Mouse (Mus musculus) gastrocnemius, postnatal 4 days (tissue): Measurements from ENCODE around the gene Vmn1r10. TPM values are rescaled to one million over a fixed set of nuclear protein-coding genes. Genes with fewer than 3 reads are reported as not detected.

ENCODE experiments used
- DNase-seq, 2 experiments: peaks; one replicate each; pipeline ENCODE4 v3.0.0; 2021 to 2022; ENCODE audit warnings: low spot score in 2 of 2, mixed read lengths in 2 of 2
- long read RNA-seq, 2 experiments: library from polyadenylated mRNA; stranded (forward); transcript quantifications; one replicate each; pipeline ENCODE4 v2.0.0; 2021
- total RNA-seq, 2 experiments: library from RNA; stranded (reverse); gene quantifications; 2 replicates each; pipeline ENCODE4 v1.2.3; 2021

Gene Vmn1r10
- total RNA-seq = not detected
- long read RNA-seq, experiment 1 = 0 reads
- long read RNA-seq, experiment 2 = 0 reads

DNA sequence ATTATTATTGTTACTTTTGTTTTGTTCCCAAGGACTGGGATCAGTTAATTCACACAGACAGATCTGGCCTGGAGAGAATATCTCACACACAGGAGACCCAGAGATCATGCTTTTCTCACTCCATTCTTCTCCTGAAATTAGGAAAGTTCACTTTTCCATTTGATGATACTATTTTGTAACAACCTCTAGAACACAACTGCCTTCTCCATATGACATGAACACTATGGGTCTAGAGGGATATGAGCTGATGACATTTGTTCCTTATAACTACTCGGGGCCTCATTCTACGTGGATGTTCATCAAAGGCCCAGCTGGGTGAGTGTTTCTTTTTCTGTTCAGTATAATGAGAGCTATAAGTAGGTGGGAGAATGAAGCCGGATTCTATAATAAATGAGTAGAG is at the start of gene Vmn1r10:
Gene Vmn1r10 (plus strand): TSS at position 301 of the 400 bp plus-strand sequence.
- DNase-seq = no peak

DNA sequence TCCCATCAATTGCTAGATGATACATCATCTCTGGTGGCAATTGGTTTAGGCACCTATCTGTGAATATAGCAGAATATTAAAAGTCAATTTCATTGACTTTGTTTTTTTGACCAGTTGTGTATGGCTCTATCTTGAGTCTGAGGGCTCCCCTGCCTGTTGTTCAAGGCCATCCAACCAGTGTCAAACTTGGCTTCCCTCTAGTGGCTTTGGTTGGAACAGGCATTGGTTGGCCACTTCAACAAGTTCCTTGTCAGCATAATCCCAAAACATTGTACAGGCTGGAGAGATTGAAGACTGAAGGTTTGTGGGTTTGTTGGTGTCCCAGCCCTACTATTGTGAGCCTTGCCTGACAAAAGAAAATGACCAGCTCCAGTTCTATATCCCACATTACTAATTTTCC is 45.5 kb upstream of the Vmn1r10 start:
- no peak for DNase-seq

DNA sequence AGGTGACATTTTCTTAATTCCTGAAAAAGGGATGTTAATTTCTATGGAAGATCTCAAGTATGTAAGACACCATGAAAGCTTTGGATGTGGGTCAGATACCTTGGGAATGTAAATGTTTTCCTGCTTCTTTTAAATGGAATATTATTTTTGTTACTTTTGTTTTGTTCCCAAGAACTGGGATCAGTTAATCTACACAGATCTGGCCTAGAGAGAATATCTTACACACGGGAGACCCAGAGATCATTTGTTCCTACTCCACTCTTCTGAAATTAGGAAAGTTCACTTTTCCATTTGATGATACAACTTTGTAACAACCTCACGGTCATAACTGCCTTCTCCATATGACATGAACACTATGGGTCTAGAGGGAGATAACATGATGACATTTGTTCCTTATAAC is 42.8 kb upstream of the Vmn1r10 start, which contains the start of gene Vmn1r9:
Gene Vmn1r9 (plus strand): TSS at position 301 of the 400 bp plus-strand sequence.
- DNase-seq = no peak

DNA sequence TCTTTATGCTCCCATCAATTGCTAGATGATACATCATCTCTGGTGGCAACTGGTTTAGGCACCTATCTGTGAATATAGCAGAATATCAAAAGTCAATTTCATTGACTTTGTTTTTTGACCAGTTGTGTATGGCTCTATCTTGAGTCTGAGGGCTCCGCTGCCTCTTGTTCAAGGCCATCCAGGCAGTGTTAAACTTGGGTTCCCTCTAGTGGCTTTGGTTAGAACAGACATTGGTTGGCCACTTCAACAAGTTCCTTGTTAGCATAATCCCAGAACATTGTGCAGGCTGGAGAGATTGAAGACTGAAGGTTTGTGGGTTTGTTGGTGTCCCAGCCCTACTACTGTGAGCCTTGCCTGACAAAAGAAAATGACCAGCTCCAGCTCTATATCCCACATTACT is 2.9 kb upstream of the Vmn1r10 start:
- DNase-seq = no peak

DNA sequence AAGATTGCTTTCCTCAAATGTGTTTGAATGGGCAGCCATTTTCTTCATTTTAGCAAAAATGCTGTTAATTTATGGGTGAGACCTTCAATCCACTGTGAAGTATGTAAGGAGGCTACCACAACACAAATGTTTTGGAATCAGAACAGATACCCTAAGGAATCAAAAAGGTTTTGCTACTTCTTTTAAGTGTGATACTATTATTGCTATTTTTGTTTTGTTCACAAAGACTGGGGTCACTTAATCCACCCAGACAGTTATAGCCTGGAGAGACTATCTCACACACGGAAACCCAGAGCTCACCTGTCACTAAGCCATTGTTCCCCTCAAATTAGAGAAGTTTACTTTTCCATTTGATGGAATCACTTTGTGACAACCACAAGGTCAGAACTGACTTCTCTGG is 23.9 kb downstream of the Vmn1r10 start, which contains the start of gene Vmn1r11:
Gene Vmn1r11 (plus strand): TSS at position 301 of the 400 bp plus-strand sequence.
- no peak for DNase-seq

DNA sequence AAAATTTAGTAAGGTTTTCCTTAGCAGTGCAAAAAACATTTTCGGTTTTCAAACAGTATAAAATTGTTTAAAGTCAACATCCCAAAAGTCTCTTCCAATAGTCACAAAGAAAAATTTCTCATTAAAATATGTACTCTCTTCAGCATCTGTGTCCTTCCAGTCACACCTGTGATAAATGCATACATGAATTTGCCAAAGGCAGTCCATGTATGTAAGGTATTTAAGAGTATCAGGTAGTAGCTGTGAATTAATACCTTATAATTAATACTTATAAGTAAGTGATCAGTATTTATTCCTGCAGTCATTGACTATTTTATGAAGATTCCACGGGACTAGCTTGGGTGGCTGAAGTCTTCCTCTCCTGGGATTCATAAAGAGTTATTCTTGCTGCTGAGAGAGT is 47.4 kb downstream of the Vmn1r10 start, which contains the start of gene Vmn1r12:
Gene Vmn1r12 (plus strand): TSS at position 301 of the 400 bp plus-strand sequence.
- no peak for DNase-seq

Other genes starting within 250 kb of the Vmn1r10 start
- gene Nt5c3, start 185.5 kb upstream of the Vmn1r10 start, total RNA-seq = 10 to 100 TPM; 44.7 to 58.6 TPM
- gene Vmn1r4, start 185.4 kb upstream of the Vmn1r10 start, total RNA-seq = under 1 TPM; 0.13 to 0.61 TPM
- gene Vmn1r5, start 139.2 kb upstream of the Vmn1r10 start, total RNA-seq = not detected
- not detected for gene Vmn1r6, start 112.2 kb upstream of the Vmn1r10 start, total RNA-seq
- not detected for gene Vmn1r7, start 84.1 kb upstream of the Vmn1r10 start, total RNA-seq
- gene Vmn1r8, start 77.2 kb upstream of the Vmn1r10 start, total RNA-seq = not detected
- not detected for gene Vmn1r9, start 42.7 kb upstream of the Vmn1r10 start, total RNA-seq
- not detected for gene Vmn1r11, start 24.0 kb downstream of the Vmn1r10 start, total RNA-seq
- not detected for gene Vmn1r12, start 47.5 kb downstream of the Vmn1r10 start, total RNA-seq
- gene Vmn1r13, start 93.8 kb downstream of the Vmn1r10 start, total RNA-seq = not detected
- gene Vmn1r14, start 122.2 kb downstream of the Vmn1r10 start, total RNA-seq = not detected
- gene Vmn1r15, start 148.5 kb downstream of the Vmn1r10 start, total RNA-seq = not detected
- gene Vmn1r16, start 220.0 kb downstream of the Vmn1r10 start, total RNA-seq = not detected